Mouse (Mus musculus): Measurements from ENCODE around the gene Ptprd. TPM values are rescaled to one million over a fixed set of nuclear protein-coding genes. Genes with fewer than 3 reads are reported as not detected.

Ptprd gene
- polyA plus RNA-seq, 1 experiment from 2014 or later = 14.5 TPM

- no peak for DNase-seq (ENCODE audit: low spot score)
- H3K9ac ChIP-seq (ENCODE audit: low read depth, low read length) = no peak overlapping the region
- H3K4me1 ChIP-seq (replicated peaks; ENCODE audit: insufficient read depth, low read length) = no peaks in the 10 kb centered on the region
- no peak for TF ChIP-seq CTCF (IDR thresholded peaks at IDR 0.05; ENCODE audit: low read depth)
- 68% methylated on average over 2 of the region's 2 CpGs for WGBS
- H3K4me3 ChIP-seq (replicated peaks; ENCODE audit: low read depth, low read length) = no peak overlapping the region
- H3K27me3 ChIP-seq (ENCODE audit: insufficient read depth, low read length) = no peaks in the 10 kb centered on the region
- no peaks in the 10 kb centered on the region for H3K36me3 ChIP-seq (ENCODE audit: insufficient read depth, low read length)
- H3K9me3 ChIP-seq (replicated peaks; ENCODE audit: low read length) = no peaks in the 10 kb centered on the region
- H3K27ac ChIP-seq = no peak overlapping the region
- no peak overlapping the region for H3K4me2 ChIP-seq (ENCODE audit: low read length)
- ATAC-seq (replicated peaks; ENCODE audit: low FRiP score, low read depth) = no peak
Observed at GRCm38 (mm10) chr4:77777237-77777636, 434.5 kb downstream of the Ptprd start.

GRCm38 (mm10) chr4:77763790-77764189 lies 448.0 kb downstream of the Ptprd start:
- no peak overlapping the region for H3K4me2 ChIP-seq (ENCODE audit: low read length)
- H3K4me3 ChIP-seq (replicated peaks; ENCODE audit: low read depth, low read length) = no peak overlapping the region
- H3K9ac ChIP-seq (ENCODE audit: low read depth, low read length) = no peak overlapping the region
- no peaks in the 10 kb centered on the region for H3K4me1 ChIP-seq (replicated peaks; ENCODE audit: insufficient read depth, low read length)
- no peaks in the 10 kb centered on the region for H3K9me3 ChIP-seq (replicated peaks; ENCODE audit: low read length)
- no peak for TF ChIP-seq CTCF (IDR thresholded peaks at IDR 0.05; ENCODE audit: low read depth)
- ATAC-seq (replicated peaks; ENCODE audit: low FRiP score, low read depth) (no peak), DNase-seq (ENCODE audit: low spot score) (no peak)
- no peaks in the 10 kb centered on the region for H3K36me3 ChIP-seq (ENCODE audit: insufficient read depth, low read length)
- H3K27me3 ChIP-seq (ENCODE audit: insufficient read depth, low read length) = no peaks in the 10 kb centered on the region
- H3K27ac ChIP-seq = no peak overlapping the region
- WGBS = 59% methylated on average over 1 of the region's 1 CpGs

DNA sequence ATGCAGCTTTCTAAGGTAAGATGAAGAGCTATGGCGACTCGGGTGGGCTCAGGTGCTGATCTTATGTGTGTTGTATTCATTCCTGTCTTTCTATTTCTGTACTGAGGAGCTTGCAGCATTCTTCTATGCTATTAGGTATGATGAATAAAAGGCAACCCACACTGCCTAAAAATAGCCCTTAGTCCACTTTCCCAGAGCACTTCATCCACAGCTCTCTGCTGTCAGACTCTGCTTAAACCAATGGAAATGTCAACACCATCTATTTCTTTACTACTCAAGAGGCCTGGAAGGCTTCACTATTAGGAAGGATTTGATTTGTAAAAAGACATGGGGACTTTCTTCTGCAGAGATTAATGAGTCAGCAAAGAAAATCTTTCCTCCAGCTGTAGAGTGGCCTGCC lies 468.4 kb downstream of the Ptprd start:
- Histone ChIP-seq H3K27ac (no peak overlapping the region), H3K27me3 (ENCODE audit: insufficient read depth, low read length) (no peaks in the 10 kb centered on the region), H3K4me3 (replicated peaks; ENCODE audit: low read depth, low read length) (no peak overlapping the region), H3K4me2 (ENCODE audit: low read length) (no peak overlapping the region), H3K9ac (ENCODE audit: low read depth, low read length) (no peak overlapping the region), H3K4me1 (replicated peaks; ENCODE audit: insufficient read depth, low read length) (no peaks in the 10 kb centered on the region), H3K9me3 (replicated peaks; ENCODE audit: low read length) (no peaks in the 10 kb centered on the region), H3K36me3 (ENCODE audit: insufficient read depth, low read length) (no peaks in the 10 kb centered on the region)
- 89% methylated on average over 2 of the region's 2 CpGs for WGBS
- no peak for ATAC-seq (replicated peaks; ENCODE audit: low FRiP score, low read depth)
- TF ChIP-seq CTCF (IDR thresholded peaks at IDR 0.05; ENCODE audit: low read depth) = no peak
- DNase-seq (ENCODE audit: low spot score) = no peak

DNA sequence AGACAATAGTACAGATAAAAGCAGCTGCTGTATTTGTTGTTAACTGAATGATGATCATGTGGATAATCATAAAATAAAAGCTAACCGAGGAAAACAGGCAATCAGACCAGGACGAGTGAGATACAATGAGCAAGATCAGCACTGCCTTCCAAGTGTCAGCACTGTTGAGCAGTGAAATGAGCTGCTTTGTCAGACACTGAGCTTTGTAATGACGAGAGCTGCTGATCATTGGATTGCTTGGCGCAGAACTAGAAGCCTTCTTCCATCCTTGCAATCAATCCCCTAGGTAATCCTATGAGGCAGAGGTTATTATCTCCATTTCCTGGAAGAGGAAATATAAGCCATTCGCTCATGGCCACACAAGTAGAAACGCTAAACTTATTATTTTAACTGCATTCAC lies 489.9 kb downstream of the Ptprd start:
- H3K9ac ChIP-seq (ENCODE audit: low read depth, low read length) = no peak overlapping the region
- no peak overlapping the region for H3K4me3 ChIP-seq (replicated peaks; ENCODE audit: low read depth, low read length)
- 55% methylated on average over 6 of the region's 6 CpGs for WGBS
- no peak for ATAC-seq (replicated peaks; ENCODE audit: low FRiP score, low read depth)
- no peaks in the 10 kb centered on the region for H3K4me1 ChIP-seq (replicated peaks; ENCODE audit: insufficient read depth, low read length)
- no peaks in the 10 kb centered on the region for H3K9me3 ChIP-seq (replicated peaks; ENCODE audit: low read length)
- no peak overlapping the region for H3K4me2 ChIP-seq (ENCODE audit: low read length)
- no peaks in the 10 kb centered on the region for H3K36me3 ChIP-seq (ENCODE audit: insufficient read depth, low read length)
- H3K27ac ChIP-seq = no peak overlapping the region
- DNase-seq (ENCODE audit: low spot score) = no peak
- H3K27me3 ChIP-seq (ENCODE audit: insufficient read depth, low read length) = no peaks in the 10 kb centered on the region
- no peak for TF ChIP-seq CTCF (IDR thresholded peaks at IDR 0.05; ENCODE audit: low read depth)

GRCm38 (mm10) chr4:77717792-77718191 lies 494.0 kb downstream of the Ptprd start:
- no peak overlapping the region for H3K4me2 ChIP-seq (ENCODE audit: low read length)
- TF ChIP-seq CTCF (IDR thresholded peaks at IDR 0.05; ENCODE audit: low read depth) = no peak
- H3K4me1 ChIP-seq (replicated peaks; ENCODE audit: insufficient read depth, low read length) = no peaks in the 10 kb centered on the region
- no peaks in the 10 kb centered on the region for H3K27me3 ChIP-seq (ENCODE audit: insufficient read depth, low read length)
- no peaks in the 10 kb centered on the region for H3K36me3 ChIP-seq (ENCODE audit: insufficient read depth, low read length)
- ATAC-seq (replicated peaks; ENCODE audit: low FRiP score, low read depth) = no peak
- no peak overlapping the region for H3K4me3 ChIP-seq (replicated peaks; ENCODE audit: low read depth, low read length)
- no peaks in the 10 kb centered on the region for H3K9me3 ChIP-seq (replicated peaks; ENCODE audit: low read length)
- no peak for DNase-seq (ENCODE audit: low spot score)
- 54% methylated on average over 2 of the region's 2 CpGs for WGBS
- H3K27ac ChIP-seq = no peak overlapping the region
- no peak overlapping the region for H3K9ac ChIP-seq (ENCODE audit: low read depth, low read length)

DNA sequence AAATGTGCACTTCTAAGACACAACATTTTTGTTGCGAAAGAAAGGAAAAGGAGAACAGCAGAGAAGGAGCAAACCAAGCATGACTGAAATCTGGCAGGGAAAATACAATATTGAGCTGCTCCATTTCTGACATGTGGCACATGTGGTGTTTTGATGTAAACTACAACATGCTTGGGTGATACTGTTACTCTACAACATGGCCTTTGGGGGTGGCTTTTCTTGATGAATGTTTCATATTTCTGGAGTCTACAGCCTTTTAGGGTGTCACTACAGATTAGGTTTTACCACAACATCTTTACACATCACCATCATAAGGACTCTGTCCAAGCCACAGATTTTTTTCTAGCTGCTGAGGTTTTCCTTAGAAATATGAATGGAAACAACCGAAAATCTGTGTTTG lies 501.5 kb downstream of the Ptprd start:
- Histone ChIP-seq H3K27ac (no peak overlapping the region), H3K27me3 (ENCODE audit: insufficient read depth, low read length) (no peaks in the 10 kb centered on the region), H3K9ac (ENCODE audit: low read depth, low read length) (no peak overlapping the region), H3K4me3 (replicated peaks; ENCODE audit: low read depth, low read length) (no peak overlapping the region), H3K4me2 (ENCODE audit: low read length) (no peak overlapping the region), H3K9me3 (replicated peaks; ENCODE audit: low read length) (no peaks in the 10 kb centered on the region), H3K4me1 (replicated peaks; ENCODE audit: insufficient read depth, low read length) (no peaks in the 10 kb centered on the region), H3K36me3 (ENCODE audit: insufficient read depth, low read length) (no peaks in the 10 kb centered on the region)
- WGBS = 85% methylated on average over 2 of the region's 2 CpGs
- ATAC-seq (replicated peaks; ENCODE audit: low FRiP score, low read depth) (no peak), DNase-seq (ENCODE audit: low spot score) (no peak)
- no peak for TF ChIP-seq CTCF (IDR thresholded peaks at IDR 0.05; ENCODE audit: low read depth)

- Histone ChIP-seq H3K9me3 (replicated peaks; ENCODE audit: low read length) (no peaks in the 10 kb centered on the region), H3K27me3 (ENCODE audit: insufficient read depth, low read length) (no peaks in the 10 kb centered on the region), H3K4me3 (replicated peaks; ENCODE audit: low read depth, low read length) (no peak overlapping the region), H3K9ac (ENCODE audit: low read depth, low read length) (no peak overlapping the region), H3K4me2 (ENCODE audit: low read length) (no peak overlapping the region), H3K36me3 (ENCODE audit: insufficient read depth, low read length) (no peaks in the 10 kb centered on the region), H3K4me1 (replicated peaks; ENCODE audit: insufficient read depth, low read length) (no peaks in the 10 kb centered on the region), H3K27ac (no peak overlapping the region)
- TF ChIP-seq CTCF (IDR thresholded peaks at IDR 0.05; ENCODE audit: low read depth) = no peak
- ATAC-seq (replicated peaks; ENCODE audit: low FRiP score, low read depth) (no peak), DNase-seq (ENCODE audit: low spot score) (no peak)
- 74% methylated on average over 2 of the region's 2 CpGs for WGBS
Observed at GRCm38 (mm10) chr4:77698294-77698693, 513.5 kb downstream of the Ptprd start.
